ENCODE assay signal across 25 mouse cellular contexts in genomic region chr8:84395751-84396457, GRCm38 (mm10). TPM values are rescaled to one million over a fixed set of nuclear protein-coding genes. Genes with fewer than 3 reads are reported as not detected.
DNase-seq lines count a peak whose midpoint lies in the region; ATAC-seq and TF ChIP-seq lines count a peak whose summit lies in the region.
"Had no signal": no experiment of that assay in that cellular context is flagged by ENCODE, and none has a peak within 500 bp of the region (broad histone marks: within the 10 kb centered on the region; RNA-seq: fewer than 3 reads in every experiment).

No protein-coding gene starts in this region.

- H3K4me3 ChIP-seq in cerebellum, adult 2 months (replicated peaks; ENCODE audit: insufficient read depth, low read depth, low read length): no peak overlapping the region
- H3K4me3 ChIP-seq: embryonic facial prominence, embryonic 10.5 days; embryonic facial prominence, embryonic 13.5 days; erythroblast, embryonic 14.5 days; forebrain, embryonic 12.5 days; forebrain, embryonic 15.5 days; gastrocnemius, adult 2 months; hindbrain, embryonic 12.5 days; hindbrain, embryonic 15.5 days had no signal

- H3K27me3 ChIP-seq in cerebellum, adult 2 months (ENCODE audit: control insufficient read depth, insufficient read depth, low read length): no peaks in the 10 kb centered on the region
- H3K27me3 ChIP-seq: embryonic facial prominence, embryonic 13.5 days; forebrain, embryonic 12.5 days; forebrain, embryonic 15.5 days; hindbrain, embryonic 12.5 days; hindbrain, embryonic 15.5 days had no signal

- ATAC-seq in frontal cortex, adult (ENCODE audit: low TSS enrichment): peak; percentile 20; the same call in 1 of the 2 replicates
- ATAC-seq: activated CD4-positive, CD25-positive, alpha-beta regulatory T cell, adult 4 months; CD4-positive, CD25-positive, alpha-beta regulatory T cell, adult 4 months; forebrain, embryonic 15.5 days; intestine, postnatal 0 days had no signal

- no peak overlapping the region for H3K27ac ChIP-seq in cerebellum, adult 2 months (ENCODE audit: insufficient read depth, low read length)
- H3K27ac ChIP-seq: embryonic facial prominence, embryonic 10.5 days; embryonic facial prominence, embryonic 13.5 days; forebrain, embryonic 12.5 days; forebrain, embryonic 15.5 days; gastrocnemius, adult 2 months; hindbrain, embryonic 12.5 days; hindbrain, embryonic 15.5 days had no signal

- H3K4me1 ChIP-seq in cerebellum, adult 2 months (ENCODE audit: control insufficient read depth, insufficient read depth, low read length): peaks cover 11% of the 10 kb centered on the region
- H3K4me1 ChIP-seq: embryonic facial prominence, embryonic 10.5 days; embryonic facial prominence, embryonic 13.5 days; forebrain, embryonic 12.5 days; forebrain, embryonic 15.5 days; hindbrain, embryonic 12.5 days; hindbrain, embryonic 15.5 days had no signal

- TF ChIP-seq CTCF in cerebellum, adult 2 months (IDR thresholded peaks at IDR 0.05; ENCODE audit: borderline replicate concordance, insufficient read depth, low read depth, low read length): no peak

- peak; percentile 49 to 56 for DNase-seq in cerebellum, adult 2 months
- no peak for DNase-seq in cerebellum, adult 11 months
- no peak for DNase-seq in frontal cortex, postnatal 25 days (ENCODE audit: low spot score in 2 of 2)
- DNase-seq in R1 (ENCODE audit: low read depth, low spot score) (peak; percentile 86), ZHBTc4 (ENCODE audit: low read depth, low spot score) (peak; percentile 69)
- no peak for DNase-seq in adrenal gland, postnatal 14 days
- DNase-seq in urinary bladder, postnatal 14 days (ENCODE audit: low spot score): no peak
- DNase-seq: adrenal gland, adult 8-10 months; adrenal gland, postnatal 36 days; embryo, embryonic 11 days; gastrocnemius, adult 2 months; gastrocnemius, postnatal 14 days; heart, adult 18-20 months; kidney, adult 2 months had no signal

- 54% methylated on average over 6 of the region's 6 CpGs for WGBS in cerebellum, adult 2 months

- no peak for TF ChIP-seq POLR2A in cerebellum, adult 2 months (IDR thresholded peaks at IDR 0.05; ENCODE audit: borderline replicate concordance, insufficient read depth, low read length)

RNA-seq across cellular contexts. Expression of gene Cacna1a, which starts 7.7 kb away (rescaled TPM):
- 220 and 260 TPM in 2 replicates for polyA plus RNA-seq in cerebellum, adult 2 months (2012; rRNA removed)
- 4.5 and 10.4 TPM in 2 replicates for total RNA-seq in adrenal gland, postnatal 14 days (2021)

Comparison
In these comparisons a context has a peak if more than half of its experiments do, and no peak if none do; other contexts are left out.
1. DNase-seq: peak in cerebellum, adult 2 months (2 of 2), R1 (single experiment) and ZHBTc4 (single experiment); none in cerebellum, adult 11 months (single experiment), frontal cortex, postnatal 25 days (0 of 2), adrenal gland, postnatal 14 days (single experiment) and urinary bladder, postnatal 14 days (single experiment).